Mouse (Mus musculus) lung, postnatal 0 days (tissue): ENCODE data around the gene Ly86.

Source experiments
- CTCF ChIP-seq: IDR thresholded peaks from 2 replicates; pipeline ENCODE4 v1.5.1; 2016; ENCODE audit warnings: antibody characterized with exemption, mild to moderate bottlenecking
- EP300 ChIP-seq: IDR thresholded peaks from 2 replicates; pipeline ENCODE4 v1.6.1; 2016; ENCODE audit warnings: antibody characterized with exemption, mild to moderate bottlenecking, control low read depth

DNA sequence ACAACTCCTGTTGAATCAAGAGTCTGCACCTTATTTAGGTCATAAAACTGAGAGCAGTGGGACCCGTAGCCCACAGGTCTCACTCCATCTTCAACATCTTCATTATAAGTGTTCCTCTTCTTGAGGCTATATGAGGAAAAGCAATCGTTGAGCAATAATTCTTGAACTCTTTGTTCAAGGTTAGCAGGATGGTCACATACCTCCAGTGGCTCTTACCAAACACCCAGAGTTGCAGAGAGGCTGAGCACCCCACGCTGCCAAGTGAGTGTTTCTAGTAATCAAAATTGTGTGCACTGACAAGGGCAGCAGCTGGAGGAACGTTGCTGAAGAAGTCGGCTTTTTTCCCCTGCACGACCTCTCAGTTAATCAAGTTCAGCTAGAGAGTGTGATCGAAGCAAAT is 7.1 kb upstream of the Ly86 start:
- no peak for TF ChIP-seq CTCF
- peak; percentile 68 for TF ChIP-seq EP300
